Comparison of ENCODE assay signal across 18 mouse cellular contexts in genomic region chr9:100416756-100417155, GRCm38 (mm10).
DNase-seq lines count a peak whose midpoint lies in the region; ATAC-seq lines count a peak whose summit lies in the region.
"Had no signal": no experiment of that assay in that cellular context is flagged by ENCODE, and none has a peak within 500 bp of the region (broad histone marks: within the 10 kb centered on the region; RNA-seq: fewer than 3 reads in every experiment).

No protein-coding gene starts in this region.

- peak; percentile 80 for ATAC-seq in kidney, embryonic 16.5 days (ENCODE audit: low FRiP score, low TSS enrichment)
- ATAC-seq in midbrain, embryonic 13.5 days, result no peak
- ATAC-seq in intestine, embryonic 15.5 days, result no peak

- H3K4me3 ChIP-seq in kidney, embryonic 16.5 days (ENCODE audit: low read length), result no peak overlapping the region
- no peak overlapping the region for H3K4me3 ChIP-seq in midbrain, embryonic 10.5 days
- no peak overlapping the region for H3K4me3 ChIP-seq in midbrain, embryonic 13.5 days (replicated peaks)
- H3K4me3 ChIP-seq in intestine, embryonic 15.5 days (replicated peaks), result no peak overlapping the region
- H3K4me3 ChIP-seq: embryonic facial prominence, embryonic 10.5 days; heart, embryonic 13.5 days; left cerebral cortex, adult 2 months; neural tube, embryonic 12.5 days had no signal

- H3K4me1 ChIP-seq in kidney, embryonic 16.5 days (ENCODE audit: insufficient read depth, low read length), result peaks cover 8% of the 10 kb centered on the region
- H3K4me1 ChIP-seq in midbrain, embryonic 10.5 days, result peaks cover 15% of the 10 kb centered on the region
- peaks cover 35% of the 10 kb centered on the region for H3K4me1 ChIP-seq in midbrain, embryonic 13.5 days (replicated peaks)
- H3K4me1 ChIP-seq in intestine, embryonic 15.5 days (replicated peaks), result no peaks in the 10 kb centered on the region

- no peak overlapping the region for H3K9ac ChIP-seq in kidney, embryonic 16.5 days (replicated peaks; ENCODE audit: low read length)
- no peak overlapping the region for H3K9ac ChIP-seq in midbrain, embryonic 13.5 days (replicated peaks)
- H3K9ac ChIP-seq in intestine, embryonic 15.5 days, result no peak overlapping the region
- H3K9ac ChIP-seq: heart, embryonic 13.5 days; neural tube, embryonic 12.5 days had no signal

- no peak overlapping the region for H3K27ac ChIP-seq in kidney, embryonic 16.5 days (ENCODE audit: low read length)
- H3K27ac ChIP-seq in midbrain, embryonic 10.5 days (replicated peaks), result peak overlapping the region; percentile 28; the same call in 1 of the 2 replicates
- H3K27ac ChIP-seq in midbrain, embryonic 13.5 days, result no peak overlapping the region
- H3K27ac ChIP-seq in intestine, embryonic 15.5 days, result no peak overlapping the region
- H3K27ac ChIP-seq: embryonic facial prominence, embryonic 10.5 days; heart, embryonic 13.5 days; left cerebral cortex, adult 2 months; neural tube, embryonic 12.5 days; stomach, postnatal 0 days had no signal

- H3K9me3 ChIP-seq in kidney, embryonic 16.5 days (ENCODE audit: low read length), result no peaks in the 10 kb centered on the region
- no peaks in the 10 kb centered on the region for H3K9me3 ChIP-seq in midbrain, embryonic 10.5 days (replicated peaks)
- H3K9me3 ChIP-seq in midbrain, embryonic 13.5 days, result no peaks in the 10 kb centered on the region
- H3K9me3 ChIP-seq in intestine, embryonic 15.5 days, result no peaks in the 10 kb centered on the region
- H3K9me3 ChIP-seq: embryonic facial prominence, embryonic 10.5 days; heart, embryonic 13.5 days; neural tube, embryonic 12.5 days had no signal

- no peaks in the 10 kb centered on the region for H3K27me3 ChIP-seq in kidney, embryonic 16.5 days (ENCODE audit: insufficient read depth, low read length)
- no peaks in the 10 kb centered on the region for H3K27me3 ChIP-seq in midbrain, embryonic 10.5 days (ENCODE audit: low read depth, poor library complexity, severe bottlenecking)
- H3K27me3 ChIP-seq in midbrain, embryonic 13.5 days, result no peaks in the 10 kb centered on the region
- no peaks in the 10 kb centered on the region for H3K27me3 ChIP-seq in intestine, embryonic 15.5 days (replicated peaks)
- H3K27me3 ChIP-seq: heart, embryonic 13.5 days; neural tube, embryonic 12.5 days had no signal

- DNase-seq in kidney, adult 9 months, result no peak
- DNase-seq in midbrain, embryonic 10.5 days (ENCODE audit: low spot score), result no peak
- DNase-seq in embryo, embryonic 9.5 days (ENCODE audit: extremely low spot score), result peak; percentile 35
- DNase-seq in cerebellum, postnatal 14 days, result no peak
- DNase-seq: cerebellum, adult 9-10 months; gastrocnemius, postnatal 10 days; kidney, postnatal 36 days; left cerebral cortex, postnatal 4 days; liver; right cerebral cortex, adult 18-20 months had no signal

- no peak overlapping the region for H3K4me2 ChIP-seq in kidney, embryonic 16.5 days (replicated peaks; ENCODE audit: low read depth, low read length)
- no peak overlapping the region for H3K4me2 ChIP-seq in midbrain, embryonic 13.5 days (replicated peaks)
- no peak overlapping the region for H3K4me2 ChIP-seq in intestine, embryonic 15.5 days (replicated peaks)
- H3K4me2 ChIP-seq: heart, embryonic 13.5 days; neural tube, embryonic 12.5 days had no signal

- no peaks in the 10 kb centered on the region for H3K36me3 ChIP-seq in kidney, embryonic 16.5 days (ENCODE audit: insufficient read depth, low read length)
- H3K36me3 ChIP-seq in midbrain, embryonic 10.5 days, result no peaks in the 10 kb centered on the region
- no peaks in the 10 kb centered on the region for H3K36me3 ChIP-seq in midbrain, embryonic 13.5 days
- no peaks in the 10 kb centered on the region for H3K36me3 ChIP-seq in intestine, embryonic 15.5 days
- H3K36me3 ChIP-seq: embryonic facial prominence, embryonic 10.5 days; heart, embryonic 13.5 days; neural tube, embryonic 12.5 days had no signal

- 27% methylated on average over 1 of the region's 1 CpGs for WGBS in kidney, embryonic 16.5 days
- WGBS in midbrain, embryonic 10.5 days, result 19% methylated on average over 1 of the region's 1 CpGs
- 15% methylated on average over 1 of the region's 1 CpGs for WGBS in midbrain, embryonic 13.5 days
- 55% methylated on average over 1 of the region's 1 CpGs for WGBS in intestine, embryonic 15.5 days
